Mouse (Mus musculus): ENCODE measurements at regions not wholly inside any gene's neighbourhood (a gene's known extent, or its start where the extent isn't known, plus 50 kb on each side); places are given as distances from the start of the nearest gene placed in this dataset.

GRCm38 (mm10) chr1:35806731-35807130, 261.5 kb upstream of the Hs6st1 start:
- 53% methylated on average over 1 of the region's 1 CpGs for WGBS
- TF ChIP-seq CTCF (IDR thresholded peaks at IDR 0.05; ENCODE audit: extremely low read depth, insufficient read depth, insufficient read length, insufficient replicate concordance) (no peak), POLR2A (IDR thresholded peaks at IDR 0.05; ENCODE audit: low read depth, low read length) (no peak)
- Histone ChIP-seq H3K27me3 (ENCODE audit: control insufficient read depth, insufficient read depth, low read length) (no peaks in the 10 kb centered on the region), H3K36me3 (ENCODE audit: control insufficient read depth, insufficient read depth, low read length) (no peaks in the 10 kb centered on the region), H3K4me1 (ENCODE audit: control insufficient read depth, insufficient read depth, insufficient read length) (peaks cover 3% of the 10 kb centered on the region; the same call in 1 of the 2 replicates), H3K27ac (ENCODE audit: insufficient read depth, low read length) (no peak overlapping the region), H3K4me3 (ENCODE audit: extremely low read depth, insufficient read depth, insufficient read length) (no peak overlapping the region)
- no peak for DNase-seq (ENCODE audit: low read depth in 1 of 2, low spot score in 2 of 2)

- no peak overlapping the region for H3K27ac ChIP-seq (ENCODE audit: insufficient read depth, low read length)
- no peaks in the 10 kb centered on the region for H3K36me3 ChIP-seq (ENCODE audit: control insufficient read depth, insufficient read depth, low read length)
- no peak for TF ChIP-seq CTCF (IDR thresholded peaks at IDR 0.05; ENCODE audit: extremely low read depth, insufficient read depth, insufficient read length, insufficient replicate concordance)
- no peak for TF ChIP-seq POLR2A (IDR thresholded peaks at IDR 0.05; ENCODE audit: low read depth, low read length)
- 90% methylated on average over 4 of the region's 4 CpGs for WGBS
- no peak overlapping the region for H3K4me3 ChIP-seq (ENCODE audit: extremely low read depth, insufficient read depth, insufficient read length)
- H3K27me3 ChIP-seq (ENCODE audit: control insufficient read depth, insufficient read depth, low read length): no peaks in the 10 kb centered on the region
- DNase-seq (ENCODE audit: low read depth in 1 of 2, low spot score in 2 of 2): no peak
- H3K4me1 ChIP-seq (ENCODE audit: control insufficient read depth, insufficient read depth, insufficient read length): peaks cover 3% of the 10 kb centered on the region; the same call in 1 of the 2 replicates
These were observed 259.3 kb upstream of the Hs6st1 start for GRCm38 (mm10) chr1:35808894-35809293.

- DNase-seq (ENCODE audit: low read depth in 1 of 2, low spot score in 2 of 2): no peak
- no peak overlapping the region for H3K27ac ChIP-seq (ENCODE audit: insufficient read depth, low read length)
- H3K4me3 ChIP-seq (ENCODE audit: extremely low read depth, insufficient read depth, insufficient read length): no peak overlapping the region
- TF ChIP-seq POLR2A (IDR thresholded peaks at IDR 0.05; ENCODE audit: low read depth, low read length): no peak
- TF ChIP-seq CTCF (IDR thresholded peaks at IDR 0.05; ENCODE audit: extremely low read depth, insufficient read depth, insufficient read length, insufficient replicate concordance): no peak
- no peaks in the 10 kb centered on the region for H3K36me3 ChIP-seq (ENCODE audit: control insufficient read depth, insufficient read depth, low read length)
- peaks cover 4% of the 10 kb centered on the region; the same call in 1 of the 2 replicates for H3K4me1 ChIP-seq (ENCODE audit: control insufficient read depth, insufficient read depth, insufficient read length)
- WGBS: 57% methylated on average over 1 of the region's 1 CpGs
- H3K27me3 ChIP-seq (ENCODE audit: control insufficient read depth, insufficient read depth, low read length): no peaks in the 10 kb centered on the region
These were observed 258.9 kb upstream of the Hs6st1 start for GRCm38 (mm10) chr1:35809341-35809740.

GRCm38 (mm10) chr1:35810571-35811342, 257.4 kb upstream of the Hs6st1 start:
- no peak overlapping the region for H3K4me3 ChIP-seq (ENCODE audit: extremely low read depth, insufficient read depth, insufficient read length)
- TF ChIP-seq CTCF (IDR thresholded peaks at IDR 0.05; ENCODE audit: extremely low read depth, insufficient read depth, insufficient read length, insufficient replicate concordance): no peak
- no peak for TF ChIP-seq POLR2A (IDR thresholded peaks at IDR 0.05; ENCODE audit: low read depth, low read length)
- 67% methylated on average over 8 of the region's 8 CpGs for WGBS
- no peaks in the 10 kb centered on the region for H3K36me3 ChIP-seq (ENCODE audit: control insufficient read depth, insufficient read depth, low read length)
- no peaks in the 10 kb centered on the region for H3K27me3 ChIP-seq (ENCODE audit: control insufficient read depth, insufficient read depth, low read length)
- no peak overlapping the region for H3K27ac ChIP-seq (ENCODE audit: insufficient read depth, low read length)
- peak in 1 of 2 experiments; percentile 23 for DNase-seq (ENCODE audit: low read depth in 1 of 2, low spot score in 2 of 2)
- peaks cover 4% of the 10 kb centered on the region; the same call in 1 of the 2 replicates for H3K4me1 ChIP-seq (ENCODE audit: control insufficient read depth, insufficient read depth, insufficient read length)

GRCm38 (mm10) chr1:35811380-35811779, 256.8 kb upstream of the Hs6st1 start:
- WGBS: 78% methylated on average over 6 of the region's 6 CpGs
- TF ChIP-seq POLR2A (IDR thresholded peaks at IDR 0.05; ENCODE audit: low read depth, low read length) (no peak), CTCF (IDR thresholded peaks at IDR 0.05; ENCODE audit: extremely low read depth, insufficient read depth, insufficient read length, insufficient replicate concordance) (no peak)

GRCm38 (mm10) chr1:35811795-35812194, 256.4 kb upstream of the Hs6st1 start:
- 93% methylated on average over 7 of the region's 7 CpGs for whole genome bisulfite sequencing
- no peak overlapping the region for H3K27ac ChIP-seq (ENCODE audit: insufficient read depth, low read length)
- H3K4me1 ChIP-seq (ENCODE audit: control insufficient read depth, insufficient read depth, insufficient read length): peaks cover 4% of the 10 kb centered on the region; the same call in 1 of the 2 replicates
- no peaks in the 10 kb centered on the region for H3K27me3 ChIP-seq (ENCODE audit: control insufficient read depth, insufficient read depth, low read length)
- TF ChIP-seq POLR2A (IDR thresholded peaks at IDR 0.05; ENCODE audit: low read depth, low read length) (no peak), CTCF (IDR thresholded peaks at IDR 0.05; ENCODE audit: extremely low read depth, insufficient read depth, insufficient read length, insufficient replicate concordance) (no peak)
- DNase-seq (ENCODE audit: low read depth in 1 of 2, low spot score in 2 of 2): no peak
- H3K36me3 ChIP-seq (ENCODE audit: control insufficient read depth, insufficient read depth, low read length): no peaks in the 10 kb centered on the region
- no peak overlapping the region for H3K4me3 ChIP-seq (ENCODE audit: extremely low read depth, insufficient read depth, insufficient read length)

More at GRCm38 (mm10) chr1:35811380-35811779, 256.8 kb upstream of the Hs6st1 start:
- DNase-seq (ENCODE audit: low read depth in 1 of 2, low spot score in 2 of 2): no peak
- Histone ChIP-seq H3K4me3 (ENCODE audit: extremely low read depth, insufficient read depth, insufficient read length) (no peak overlapping the region), H3K27me3 (ENCODE audit: control insufficient read depth, insufficient read depth, low read length) (no peaks in the 10 kb centered on the region), H3K36me3 (ENCODE audit: control insufficient read depth, insufficient read depth, low read length) (no peaks in the 10 kb centered on the region), H3K4me1 (ENCODE audit: control insufficient read depth, insufficient read depth, insufficient read length) (peaks cover 4% of the 10 kb centered on the region; the same call in 1 of the 2 replicates), H3K27ac (ENCODE audit: insufficient read depth, low read length) (no peak overlapping the region)

GRCm38 (mm10) chr1:35813625-35814024, 254.6 kb upstream of the Hs6st1 start:
- H3K27ac ChIP-seq (ENCODE audit: insufficient read depth, low read length): no peak overlapping the region
- no peaks in the 10 kb centered on the region for H3K27me3 ChIP-seq (ENCODE audit: control insufficient read depth, insufficient read depth, low read length)
- peaks cover 4% of the 10 kb centered on the region; the same call in 1 of the 2 replicates for H3K4me1 ChIP-seq (ENCODE audit: control insufficient read depth, insufficient read depth, insufficient read length)
- H3K36me3 ChIP-seq (ENCODE audit: control insufficient read depth, insufficient read depth, low read length): no peaks in the 10 kb centered on the region
- no peak overlapping the region for H3K4me3 ChIP-seq (ENCODE audit: extremely low read depth, insufficient read depth, insufficient read length)
- TF ChIP-seq CTCF (IDR thresholded peaks at IDR 0.05; ENCODE audit: extremely low read depth, insufficient read depth, insufficient read length, insufficient replicate concordance): no peak
- TF ChIP-seq POLR2A (IDR thresholded peaks at IDR 0.05; ENCODE audit: low read depth, low read length): no peak
- peak; percentile 14 to 30 for DNase-seq (ENCODE audit: low read depth in 1 of 2, low spot score in 2 of 2)
- WGBS: 8% methylated on average over 5 of the region's 5 CpGs
